12 mouse cellular contexts compared by ENCODE assay signal in genomic region chrX:140857445-140857844, GRCm38 (mm10). TPM values are rescaled to one million over a fixed set of nuclear protein-coding genes. Genes with fewer than 3 reads are reported as not detected.
DNase-seq lines count a peak whose midpoint lies in the region; ATAC-seq and TF ChIP-seq lines count a peak whose summit lies in the region.
"Had no signal": no experiment of that assay in that cellular context is flagged by ENCODE, and none has a peak within 500 bp of the region (broad histone marks: within the 10 kb centered on the region; RNA-seq: fewer than 3 reads in every experiment).

No protein-coding gene starts in this region.

- no peak overlapping the region for H3K27ac ChIP-seq in hindbrain, postnatal 0 days
- H3K27ac ChIP-seq in hindbrain, embryonic 16.5 days (ENCODE audit: low read depth, low read length) = no peak overlapping the region
- no peak overlapping the region for H3K27ac ChIP-seq in forebrain, embryonic 12.5 days

- 27% methylated on average over 2 of the region's 2 CpGs for WGBS in hindbrain, postnatal 0 days
- WGBS in hindbrain, embryonic 16.5 days = 50% methylated on average over 2 of the region's 2 CpGs
- 33% methylated on average over 2 of the region's 2 CpGs for WGBS in forebrain, embryonic 12.5 days

- H3K36me3 ChIP-seq in hindbrain, postnatal 0 days (ENCODE audit: insufficient read depth, low read length) = no peaks in the 10 kb centered on the region
- H3K36me3 ChIP-seq in hindbrain, embryonic 16.5 days (ENCODE audit: control insufficient read depth, insufficient read depth, low read length) = no peaks in the 10 kb centered on the region
- H3K36me3 ChIP-seq in forebrain, embryonic 12.5 days (replicated peaks) = no peaks in the 10 kb centered on the region

- no peak overlapping the region for H3K9ac ChIP-seq in hindbrain, postnatal 0 days (replicated peaks; ENCODE audit: low read length)
- H3K9ac ChIP-seq in hindbrain, embryonic 16.5 days (ENCODE audit: low read depth, low read length) = no peak overlapping the region
- H3K9ac ChIP-seq in forebrain, embryonic 12.5 days = no peak overlapping the region

- peak; percentile 35 for DNase-seq in hindbrain, postnatal 0 days (ENCODE audit: low spot score)
- DNase-seq in thymus, postnatal 0 days (ENCODE audit: low spot score) = peak; percentile 8
- DNase-seq in thymus, postnatal 4 days = no peak
- peak; percentile 7 for DNase-seq in embryo, embryonic 11 days
- no peak for DNase-seq in urinary bladder, postnatal 36 days (ENCODE audit: low spot score in 2 of 2)

- no peak overlapping the region for H3K4me3 ChIP-seq in hindbrain, postnatal 0 days (ENCODE audit: low read length)
- H3K4me3 ChIP-seq in hindbrain, embryonic 16.5 days (ENCODE audit: low read length) = no peak overlapping the region
- no peak overlapping the region for H3K4me3 ChIP-seq in forebrain, embryonic 12.5 days (replicated peaks)
- H3K4me3 ChIP-seq: erythroblast, embryonic 14.5 days had no signal

- H3K9me3 ChIP-seq in hindbrain, postnatal 0 days (ENCODE audit: low read length) = no peaks in the 10 kb centered on the region
- H3K9me3 ChIP-seq in hindbrain, embryonic 16.5 days (ENCODE audit: control insufficient read depth, low read length) = no peaks in the 10 kb centered on the region
- H3K9me3 ChIP-seq in forebrain, embryonic 12.5 days = no peaks in the 10 kb centered on the region

- no peaks in the 10 kb centered on the region for H3K4me1 ChIP-seq in hindbrain, postnatal 0 days (ENCODE audit: insufficient read depth, low read length)
- H3K4me1 ChIP-seq in hindbrain, embryonic 16.5 days (ENCODE audit: control insufficient read depth, insufficient read depth, low read depth, low read length) = no peaks in the 10 kb centered on the region
- H3K4me1 ChIP-seq in forebrain, embryonic 12.5 days = no peaks in the 10 kb centered on the region

- H3K27me3 ChIP-seq in hindbrain, postnatal 0 days (ENCODE audit: insufficient read depth, low read length) = no peaks in the 10 kb centered on the region
- no peaks in the 10 kb centered on the region for H3K27me3 ChIP-seq in hindbrain, embryonic 16.5 days (replicated peaks; ENCODE audit: control insufficient read depth, insufficient read depth, low read length)
- peaks cover 3% of the 10 kb centered on the region for H3K27me3 ChIP-seq in forebrain, embryonic 12.5 days

- TF ChIP-seq CTCF in hindbrain, postnatal 0 days (IDR thresholded peaks at IDR 0.05; ENCODE audit: low read depth) = peak; percentile 61

- no peak for ATAC-seq in hindbrain, postnatal 0 days
- ATAC-seq in hindbrain, embryonic 16.5 days = no peak; the same call in 1 of the 2 replicates
- ATAC-seq in inflammation-experienced regulatory T-cells, adult 6 months = no peak
- ATAC-seq in forebrain, embryonic 12.5 days (ENCODE audit: low FRiP score) = no peak

- no peak overlapping the region for H3K4me2 ChIP-seq in hindbrain, postnatal 0 days (ENCODE audit: low read depth, low read length)
- H3K4me2 ChIP-seq in hindbrain, embryonic 16.5 days (ENCODE audit: low read length) = no peak overlapping the region
- H3K4me2 ChIP-seq in forebrain, embryonic 12.5 days = no peak overlapping the region

RNA-seq across cellular contexts. Expression of gene Tex13b, which starts 44.2 kb away (rescaled TPM):
- total RNA-seq in hindbrain, postnatal 0 days (2014; rRNA removed) = not detected in 2 replicates
- not detected in 2 replicates for polyA plus RNA-seq in hindbrain, postnatal 0 days (2015; fragmentation: Nextera tagmentation; extraction: Ambion mirVana)
- polyA plus RNA-seq in hindbrain, embryonic 16.5 days (2015; fragmentation: Nextera tagmentation; extraction: Ambion mirVana) = not detected in 2 replicates
- not detected in 2 replicates for polyA plus RNA-seq in thymus, postnatal 0 days (2015; fragmentation: Nextera tagmentation; extraction: Ambion mirVana)
- polyA plus RNA-seq in inflammation-experienced regulatory T-cells, adult 6 months (2017; shearing (Covaris generic)) = under 1 TPM in 1 of 3 experiments, not detected in 2; 0.21 TPM
- polyA plus RNA-seq in forebrain, embryonic 12.5 days (2016; fragmentation: Nextera tagmentation; extraction: Ambion mirVana) = not detected in 2 replicates
- total RNA-seq: left cerebral cortex, postnatal 36 days; monocyte, adult 5-6 weeks had no signal
- polyA plus RNA-seq: erythroblast, embryonic 14.5 days; heart, embryonic 14.5 days had no signal

RNA-seq across cellular contexts. Expression of gene Vsig1, which starts 50.0 kb away (rescaled TPM):
- 0.10 TPM in 1 of 2 replicates, not detected in the other for total RNA-seq in hindbrain, postnatal 0 days (2014; rRNA removed)
- polyA plus RNA-seq in hindbrain, postnatal 0 days (2015; fragmentation: Nextera tagmentation; extraction: Ambion mirVana) = 0.09 TPM in 1 of 2 replicates, not detected in the other
- polyA plus RNA-seq in hindbrain, embryonic 16.5 days (2015; fragmentation: Nextera tagmentation; extraction: Ambion mirVana) = not detected in 2 replicates
- 0.14 and 0.20 TPM in 2 replicates for polyA plus RNA-seq in thymus, postnatal 0 days (2015; fragmentation: Nextera tagmentation; extraction: Ambion mirVana)
- not detected for polyA plus RNA-seq in inflammation-experienced regulatory T-cells, adult 6 months (2017; shearing (Covaris generic))
- not detected in 2 replicates for polyA plus RNA-seq in forebrain, embryonic 12.5 days (2016; fragmentation: Nextera tagmentation; extraction: Ambion mirVana)
- total RNA-seq: left cerebral cortex, postnatal 36 days; monocyte, adult 5-6 weeks had no signal
- polyA plus RNA-seq: erythroblast, embryonic 14.5 days; heart, embryonic 14.5 days had no signal

Comparison
In these comparisons a context has a peak if more than half of its experiments do, and no peak if none do; other contexts are left out.
1. DNase-seq: peak in hindbrain, postnatal 0 days (single experiment), thymus, postnatal 0 days (single experiment) and embryo, embryonic 11 days (single experiment); none in thymus, postnatal 4 days (single experiment) and urinary bladder, postnatal 36 days (0 of 2).